Comparison of ENCODE assay signal across 9 mouse cellular contexts in the genomic region with DNA sequence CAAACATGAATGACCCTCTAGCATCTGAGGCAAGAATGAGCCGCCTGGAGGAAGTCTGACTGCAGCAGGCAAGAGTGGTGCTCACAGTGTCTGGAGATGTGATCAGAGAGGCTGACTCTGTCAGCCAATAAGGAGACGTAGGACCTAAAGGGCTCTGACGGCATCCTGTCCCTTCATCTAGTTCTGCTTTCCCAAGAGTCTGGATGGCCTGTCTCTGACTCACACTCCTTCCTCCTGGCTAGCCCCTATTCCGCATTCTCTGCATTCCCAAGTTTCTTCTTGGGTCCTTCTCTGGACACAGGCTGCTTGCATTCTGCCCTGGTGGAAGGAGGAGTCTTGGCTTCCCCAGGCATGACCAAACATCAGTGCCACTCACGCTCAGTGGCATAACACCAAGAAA. TPM values are rescaled to one million over a fixed set of nuclear protein-coding genes. Genes with fewer than 3 reads are reported as not detected.
DNase-seq lines count a peak whose midpoint lies in the region; ATAC-seq and TF ChIP-seq lines count a peak whose summit lies in the region.
"Had no signal": no experiment of that assay in that cellular context is flagged by ENCODE, and none has a peak within 500 bp of the region (broad histone marks: within the 10 kb centered on the region; RNA-seq: fewer than 3 reads in every experiment).

No protein-coding gene starts in this region.

- 27% methylated on average over 5 of the region's 5 CpGs for WGBS in kidney, postnatal 0 days

- TF ChIP-seq CTCF in kidney, postnatal 0 days (IDR thresholded peaks at IDR 0.05; ENCODE audit: low read depth) = no peak

- no peak overlapping the region for H3K9ac ChIP-seq in kidney, postnatal 0 days (ENCODE audit: low read depth, low read length)

- no peaks in the 10 kb centered on the region for H3K9me3 ChIP-seq in kidney, postnatal 0 days (replicated peaks; ENCODE audit: low read length)

- peaks cover 19% of the 10 kb centered on the region; the same call in 1 of the 2 replicates for H3K4me1 ChIP-seq in kidney, postnatal 0 days (replicated peaks; ENCODE audit: insufficient read depth, low read length)

- no peaks in the 10 kb centered on the region for H3K27me3 ChIP-seq in kidney, postnatal 0 days (ENCODE audit: insufficient read depth, low read length)

- ATAC-seq in kidney, postnatal 0 days (replicated peaks; ENCODE audit: low FRiP score, low read depth) = peak; percentile 59

- H3K4me3 ChIP-seq in kidney, postnatal 0 days (replicated peaks; ENCODE audit: low read depth, low read length) = no peak overlapping the region

- no peak overlapping the region for H3K4me2 ChIP-seq in kidney, postnatal 0 days (ENCODE audit: low read length)

- H3K36me3 ChIP-seq in kidney, postnatal 0 days (ENCODE audit: insufficient read depth, low read length) = no peaks in the 10 kb centered on the region

- DNase-seq in gastrocnemius, postnatal 25 days = peak; percentile 60
- DNase-seq in gastrocnemius, postnatal 4 days (ENCODE audit: low spot score in 2 of 2) = no peak
- DNase-seq in heart, adult 9 months (ENCODE audit: low spot score in 2 of 2) = peak; percentile 61 to 77
- peak; percentile 78 for DNase-seq in kidney, postnatal 0 days (ENCODE audit: low spot score)
- peak; percentile 45 for DNase-seq in mesoderm, embryonic 11.5 days (ENCODE audit: low read depth, low spot score)
- DNase-seq in ovary, adult 18-20 months (ENCODE audit: low spot score) = no peak
- DNase-seq in adrenal gland, adult 8-10 months = no peak
- no peak for DNase-seq in urinary bladder, postnatal 25 days (ENCODE audit: low spot score)
- DNase-seq: cerebellum, postnatal 14 days had no signal

- 0 out of 2 replicates have a peak overlapping the region, but pooled peaks have one; percentile 36 for H3K27ac ChIP-seq in kidney, postnatal 0 days

RNA-seq across cellular contexts. Expression of a gene that starts 7.8 kb away (rescaled TPM):
- 1 to 10 TPM; 1.3 to 4.9 TPM for total RNA-seq in gastrocnemius, postnatal 25 days (2021)
- 1 to 10 TPM; 3.6 to 4.9 TPM for total RNA-seq in gastrocnemius, postnatal 4 days (2021)
- polyA plus RNA-seq in kidney, postnatal 0 days (2015; fragmentation: Nextera tagmentation; extraction: Ambion mirVana) = 0.05 and 0.13 TPM in 2 replicates
- 1 to 10 TPM; 2.7 to 9.5 (median 6.5) TPM for total RNA-seq in adrenal gland, adult 8-10 months (2022)

RNA-seq across cellular contexts. Expression of a gene that starts 33.9 kb away (rescaled TPM):
- total RNA-seq in gastrocnemius, postnatal 25 days (2021) = 10 to 100 TPM; 13.5 to 23.4 TPM
- total RNA-seq in gastrocnemius, postnatal 4 days (2021) = 10 to 100 TPM; 67.3 to 68.0 TPM
- polyA plus RNA-seq in kidney, postnatal 0 days (2015; fragmentation: Nextera tagmentation; extraction: Ambion mirVana) = 160 and 172 TPM in 2 replicates
- 100 to 1,000 TPM; 104 to 120 (median 106) TPM for total RNA-seq in adrenal gland, adult 8-10 months (2022)

RNA-seq across cellular contexts. Expression of a gene that starts 36.2 kb away (rescaled TPM):
- total RNA-seq in gastrocnemius, postnatal 25 days (2021) = 1 to 10 TPM; 7.4 TPM
- 10 to 100 TPM; 13.6 to 13.8 TPM for total RNA-seq in gastrocnemius, postnatal 4 days (2021)
- polyA plus RNA-seq in kidney, postnatal 0 days (2015; fragmentation: Nextera tagmentation; extraction: Ambion mirVana) = 7.9 and 9.2 TPM in 2 replicates
- total RNA-seq in adrenal gland, adult 8-10 months (2022) = 10 to 100 TPM; 44.0 to 57.1 (median 54.0) TPM

RNA-seq across cellular contexts. Expression of a gene that starts 53.7 kb away (rescaled TPM):
- total RNA-seq in gastrocnemius, postnatal 25 days (2021) = not detected
- total RNA-seq in gastrocnemius, postnatal 4 days (2021) = not detected
- 0.21 and 0.42 TPM in 2 replicates for polyA plus RNA-seq in kidney, postnatal 0 days (2015; fragmentation: Nextera tagmentation; extraction: Ambion mirVana)
- total RNA-seq in adrenal gland, adult 8-10 months (2022) = 10 to 100 TPM in 2 of 4 experiments, 1 to 10 TPM in 2; 4.4 to 20.9 (median 9.9) TPM

Comparison
In these comparisons a context has a peak if more than half of its experiments do, and no peak if none do; other contexts are left out.
1. DNase-seq: peak in gastrocnemius, postnatal 25 days (single experiment), heart, adult 9 months (2 of 2), kidney, postnatal 0 days (single experiment) and mesoderm, embryonic 11.5 days (single experiment); none in gastrocnemius, postnatal 4 days (0 of 2), ovary, adult 18-20 months (single experiment), adrenal gland, adult 8-10 months (single experiment) and urinary bladder, postnatal 25 days (single experiment).